Mouse (Mus musculus): ENCODE measurements around the gene Tango6. TPM values are rescaled to one million over a fixed set of nuclear protein-coding genes. Genes with fewer than 3 reads are reported as not detected.

Gene Tango6
- total and polyA plus RNA-seq, 3 experiments: 2.9 to 6.4 (median 4.5) TPM

DNA sequence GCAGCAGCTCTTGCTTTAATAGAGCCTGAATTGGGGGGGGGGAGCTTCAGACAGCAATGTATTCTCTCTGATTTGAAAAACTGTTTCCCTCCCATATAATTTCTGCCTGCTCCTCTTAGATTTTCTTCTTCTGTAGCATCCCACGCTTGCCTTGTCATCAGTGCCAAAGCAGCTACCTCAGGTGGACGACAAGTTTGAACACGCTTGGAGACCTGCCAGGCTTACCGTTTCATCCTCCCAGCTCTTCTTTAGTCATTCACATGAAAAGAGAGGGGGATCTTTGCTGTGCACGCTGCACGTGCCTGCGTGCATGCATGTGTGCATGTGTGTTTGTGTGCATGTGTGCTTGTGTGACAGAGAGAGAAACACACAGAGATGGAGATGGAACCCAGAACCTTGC, 127.5 kb downstream of the Tango6 start:
- Histone ChIP-seq H3K4me2 (ENCODE audit: insufficient read depth, low read depth, poor library complexity, severe bottlenecking) (no peak overlapping the region), H3K9ac (ENCODE audit: insufficient read depth, low read depth) (no peak overlapping the region), H3K36me3 (replicated peaks in 1 of 2; ENCODE audit: control insufficient read depth in 1 of 2, insufficient read depth in 1 of 2, low read length in 1 of 2) (peaks cover 0 to 39% of the 10 kb centered on the region in 2 experiments), H3K4me1 (ENCODE audit: control insufficient read depth in 1 of 2, insufficient read depth in 2 of 2) (peaks cover 8 to 9% of the 10 kb centered on the region in 2 experiments), H3K4me3 (replicated peaks in 1 of 3; ENCODE audit: low read depth in 2 of 3, low read length in 2 of 3, poor library complexity in 1 of 3) (no peak overlapping the region), H3K79me2 (replicated peaks; ENCODE audit: control insufficient read depth, extremely low read depth, insufficient read depth, poor library complexity, severe bottlenecking) (no peaks in the 10 kb centered on the region), H3K9me3 (replicated peaks; ENCODE audit: low read length) (peaks cover 5% of the 10 kb centered on the region), H3K27ac (ENCODE audit: insufficient read depth, low read depth) (no peak overlapping the region), H3K27me3 (replicated peaks) (no peaks in the 10 kb centered on the region)
- no peak for DNase-seq (ENCODE audit: extremely low read depth)
- in situ Hi-C loops (cut with MboI; ENCODE audit: low pct_ligation_motif_present, low pct_unique_long_range_greater_than_20kb, low sequenced_read_pairs) (no loop called here), dilution Hi-C loops (cut with MboI; ENCODE audit: extremely low pct_ligation_motif_present, extremely low pct_unique_long_range_greater_than_20kb, low sequenced_read_pairs) (no loop called here)
- no peak for TF ChIP-seq TBP (conservative IDR thresholded peaks at IDR 0.05; ENCODE audit: low read depth, low read length)

DNA sequence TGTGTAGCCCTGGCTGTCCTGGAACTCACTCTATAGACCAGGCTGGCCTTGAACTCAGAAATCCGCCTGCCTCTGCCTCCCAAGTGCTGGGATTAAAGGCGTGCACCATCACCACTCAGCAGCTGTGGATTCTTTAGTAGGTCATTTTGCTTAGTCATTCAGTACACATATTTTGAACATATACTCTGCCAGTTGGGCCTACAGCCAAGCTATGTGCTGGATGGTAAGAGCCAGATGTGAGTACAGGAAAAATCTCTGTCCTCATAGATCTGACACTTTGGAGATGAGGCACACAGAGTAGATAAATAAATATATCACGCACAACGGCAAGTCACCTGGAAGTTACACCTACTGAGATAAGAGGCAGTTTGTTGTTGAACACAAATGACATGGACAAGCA, 129.7 kb downstream of the Tango6 start:
- Histone ChIP-seq H3K4me2 (ENCODE audit: insufficient read depth, low read depth, poor library complexity, severe bottlenecking) (no peak overlapping the region), H3K9me3 (replicated peaks; ENCODE audit: low read length) (no peaks in the 10 kb centered on the region)
- in situ Hi-C loops (cut with MboI; ENCODE audit: low pct_ligation_motif_present, low pct_unique_long_range_greater_than_20kb, low sequenced_read_pairs): no loop called here

DNA sequence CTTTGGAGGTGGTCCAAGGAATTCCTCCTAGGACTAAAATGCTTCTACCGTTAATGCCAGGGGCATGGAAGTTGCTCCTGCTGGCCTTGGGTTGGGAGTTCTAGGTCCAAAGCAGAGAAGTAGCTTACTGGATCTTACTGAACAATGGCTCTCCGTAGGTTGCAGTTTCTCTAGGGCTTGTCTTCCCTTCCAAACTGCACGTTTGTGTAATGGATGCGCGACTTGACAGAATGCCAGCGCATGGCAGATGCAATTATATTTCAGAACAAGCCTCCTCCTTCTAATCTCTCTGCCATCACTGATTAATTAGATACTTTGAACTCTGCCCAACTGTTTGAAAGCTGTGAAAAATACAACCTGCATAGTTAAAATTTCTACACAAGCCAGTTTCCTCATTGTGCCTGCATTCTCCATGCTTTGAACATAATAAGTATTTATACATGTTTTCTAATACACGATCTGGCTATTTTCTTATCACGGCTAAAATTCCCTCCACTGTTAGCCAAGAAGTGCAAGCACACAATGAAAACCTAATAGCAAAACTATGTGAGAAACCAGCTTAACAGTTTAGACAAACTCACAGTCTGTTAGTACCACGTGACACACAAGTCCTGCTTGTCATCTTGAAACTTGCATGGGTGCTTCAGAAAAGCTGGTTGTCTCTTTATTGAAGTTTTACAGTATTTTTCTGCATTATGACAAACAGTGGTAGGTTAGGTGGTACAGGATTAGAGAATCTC, 133.7 kb downstream of the Tango6 start:
- dilution Hi-C loops (cut with MboI; ENCODE audit: extremely low pct_ligation_motif_present, extremely low pct_unique_long_range_greater_than_20kb, low sequenced_read_pairs): no loop called here
- H3K9me3 ChIP-seq (replicated peaks; ENCODE audit: low read length): no peaks in the 10 kb centered on the region
- H3K27me3 ChIP-seq (replicated peaks): no peaks in the 10 kb centered on the region
- in situ Hi-C loops (cut with MboI; ENCODE audit: low pct_ligation_motif_present, low pct_unique_long_range_greater_than_20kb, low sequenced_read_pairs): no loop called here
- H3K4me1 ChIP-seq (ENCODE audit: control insufficient read depth in 1 of 2, insufficient read depth in 2 of 2): peaks cover 3 to 15% of the 10 kb centered on the region in 2 experiments; a peak in 2 of 4 replicates
- H3K36me3 ChIP-seq (replicated peaks in 1 of 2; ENCODE audit: control insufficient read depth in 1 of 2, insufficient read depth in 1 of 2, low read length in 1 of 2): peaks cover 2 to 25% of the 10 kb centered on the region in 2 experiments
- TF ChIP-seq USF2 (conservative IDR thresholded peaks at IDR 0.05; ENCODE audit: low read depth, low read length) (peak; percentile 39; the same call in 1 of the 2 replicates), NRF1 (IDR thresholded peaks at IDR 0.05; ENCODE audit: low read depth, low read length) (no peak), USF1 (IDR thresholded peaks at IDR 0.05; ENCODE audit: low read depth, low read length) (peak; percentile 53), JUND (conservative IDR thresholded peaks at IDR 0.05; ENCODE audit: low read depth, low read length) (no peak)
- no peak overlapping the region for H3K4me2 ChIP-seq (ENCODE audit: insufficient read depth, low read depth, poor library complexity, severe bottlenecking)
- DNase-seq (ENCODE audit: extremely low read depth): no peak
- H3K4me3 ChIP-seq (replicated peaks in 1 of 3; ENCODE audit: low read depth in 2 of 3, low read length in 2 of 3, poor library complexity in 1 of 3): no peak overlapping the region
- H3K27ac ChIP-seq (ENCODE audit: insufficient read depth, low read depth): no peak overlapping the region
- no peak overlapping the region for H3K9ac ChIP-seq (ENCODE audit: insufficient read depth, low read depth)
- H3K79me2 ChIP-seq (replicated peaks; ENCODE audit: control insufficient read depth, extremely low read depth, insufficient read depth, poor library complexity, severe bottlenecking): no peaks in the 10 kb centered on the region

More for the DNA sequence above, 129.7 kb downstream of the Tango6 start:
- TF ChIP-seq USF2 (conservative IDR thresholded peaks at IDR 0.05; ENCODE audit: low read depth, low read length) (no peak), ZKSCAN1 (IDR thresholded peaks at IDR 0.05; ENCODE audit: borderline replicate concordance, low read depth, low read length) (no peak), SMC3 (IDR thresholded peaks at IDR 0.05; ENCODE audit: low read depth, low read length) (no peak), CHD2 (IDR thresholded peaks at IDR 0.05; ENCODE audit: low read length) (no peak), SIN3A (IDR thresholded peaks at IDR 0.05; ENCODE audit: low read length) (no peak), RAD21 (IDR thresholded peaks at IDR 0.05; ENCODE audit: low read depth, low read length) (no peak), KAT2A (IDR thresholded peaks at IDR 0.05; ENCODE audit: insufficient replicate concordance, low read length) (no peak), MYC (IDR thresholded peaks at IDR 0.05; ENCODE audit: low read depth, low read length) (no peak), ETS1 (conservative IDR thresholded peaks at IDR 0.05; ENCODE audit: low read depth, low read length) (no peak), MAZ (IDR thresholded peaks at IDR 0.05; ENCODE audit: low read depth, low read length) (no peak), NRF1 (IDR thresholded peaks at IDR 0.05; ENCODE audit: low read depth, low read length) (no peak), RCOR1 (conservative IDR thresholded peaks at IDR 0.05; ENCODE audit: low read depth, low read length) (no peak), ZC3H11A (IDR thresholded peaks at IDR 0.05; ENCODE audit: low read depth, low read length) (no peak), GABPA (IDR thresholded peaks at IDR 0.05; ENCODE audit: insufficient replicate concordance, low read depth, low read length) (no peak), ZNF384 (IDR thresholded peaks at IDR 0.05; ENCODE audit: low read depth, low read length) (no peak), UBTF (IDR thresholded peaks at IDR 0.05; ENCODE audit: low read depth, low read length) (no peak), CTCF (conservative IDR thresholded peaks at IDR 0.05 in 1 of 2, IDR thresholded peaks at IDR 0.05 in 1 of 2; ENCODE audit: low read depth in 2 of 2, low read length in 2 of 2) (no peak), E2F4 (IDR thresholded peaks at IDR 0.05; ENCODE audit: insufficient replicate concordance, low read depth, low read length) (no peak)
- dilution Hi-C loops (cut with MboI; ENCODE audit: extremely low pct_ligation_motif_present, extremely low pct_unique_long_range_greater_than_20kb, low sequenced_read_pairs): no loop called here
- no peak overlapping the region for H3K27ac ChIP-seq (ENCODE audit: insufficient read depth, low read depth)
- H3K9ac ChIP-seq (ENCODE audit: insufficient read depth, low read depth): no peak overlapping the region
- no peaks in the 10 kb centered on the region for H3K27me3 ChIP-seq (replicated peaks)
- H3K79me2 ChIP-seq (replicated peaks; ENCODE audit: control insufficient read depth, extremely low read depth, insufficient read depth, poor library complexity, severe bottlenecking): no peaks in the 10 kb centered on the region
- H3K36me3 ChIP-seq (replicated peaks in 1 of 2; ENCODE audit: control insufficient read depth in 1 of 2, insufficient read depth in 1 of 2, low read length in 1 of 2): peaks cover 0 to 26% of the 10 kb centered on the region in 2 experiments
- H3K4me3 ChIP-seq (replicated peaks in 1 of 3; ENCODE audit: low read depth in 2 of 3, low read length in 2 of 3, poor library complexity in 1 of 3): no peak overlapping the region
- no peak for DNase-seq (ENCODE audit: extremely low read depth)
- H3K4me1 ChIP-seq (ENCODE audit: control insufficient read depth in 1 of 2, insufficient read depth in 2 of 2): peaks cover 9 to 10% of the 10 kb centered on the region in 2 experiments

Data from CH12.LX (cell line).